Mouse (Mus musculus): Measurements from ENCODE around the gene Lsp1.

The Lsp1 gene

DNA sequence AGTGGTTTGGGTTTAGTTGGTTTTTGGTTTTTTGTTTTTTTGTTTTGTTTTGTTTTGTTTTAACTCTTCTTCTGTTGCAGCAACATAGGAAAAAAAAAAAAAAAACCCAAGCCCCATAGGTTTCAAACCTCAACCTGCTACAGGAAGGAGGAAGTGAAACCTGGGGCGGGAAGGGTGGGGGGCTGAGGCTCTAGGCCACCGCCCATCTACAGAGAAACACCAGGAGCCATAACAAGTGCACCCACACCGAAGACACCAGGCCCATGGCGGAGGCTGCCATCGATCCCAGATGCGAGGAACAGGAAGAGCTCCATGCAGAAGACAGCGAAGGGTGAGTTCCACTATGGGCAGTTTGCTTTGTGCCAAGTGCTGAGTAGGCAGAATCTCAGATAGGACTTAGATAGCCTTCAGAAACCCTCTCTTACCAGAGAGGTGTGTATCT, at the start of gene Lsp1:
Gene Lsp1 (plus strand): TSS at position 174 of the 442 bp plus-strand sequence.
- peak; percentile 94 for DNase-seq (ENCODE audit: low read depth, low spot score)

DNA sequence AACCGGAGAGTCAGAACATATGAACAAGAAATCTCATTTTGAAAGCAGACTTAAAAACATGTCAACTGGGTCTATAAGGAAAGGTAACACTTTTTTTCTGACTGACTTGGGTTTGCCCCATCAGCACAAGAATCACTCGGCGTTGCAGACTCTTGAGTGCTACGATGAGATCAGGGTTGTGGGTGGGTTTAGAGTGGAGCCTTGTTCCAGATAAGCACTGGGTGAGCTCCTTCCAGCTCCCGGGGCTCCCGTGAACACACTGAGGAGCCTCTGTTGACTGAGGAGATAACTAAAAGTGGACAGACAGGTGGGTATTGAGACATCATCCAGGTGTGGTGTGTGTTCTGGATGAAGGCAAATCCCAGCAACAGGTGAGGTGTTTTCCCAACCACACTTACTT, 47.3 kb upstream of the Lsp1 start:
- DNase-seq (ENCODE audit: low read depth, low spot score): no peak

DNA sequence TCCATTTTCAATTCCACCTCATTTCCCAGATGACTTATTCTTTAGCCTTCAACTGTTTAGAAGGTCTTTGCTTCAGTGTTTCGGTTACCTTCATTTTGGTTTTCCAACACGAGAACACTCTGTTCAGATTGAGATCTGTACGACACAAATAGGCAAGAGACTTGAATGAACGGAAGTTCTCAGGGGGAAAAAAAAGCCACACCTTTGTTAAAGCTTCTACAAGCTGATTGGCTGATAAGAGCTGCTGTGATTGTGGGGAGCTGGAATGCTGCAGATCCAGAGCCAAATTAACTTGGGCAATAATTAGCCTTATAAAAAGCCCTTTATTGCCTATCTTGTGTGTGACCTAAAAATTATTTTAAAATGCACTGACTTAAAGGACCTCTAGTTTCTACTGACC, 45.3 kb upstream of the Lsp1 start:
- DNase-seq (ENCODE audit: low read depth, low spot score): no peak

DNA sequence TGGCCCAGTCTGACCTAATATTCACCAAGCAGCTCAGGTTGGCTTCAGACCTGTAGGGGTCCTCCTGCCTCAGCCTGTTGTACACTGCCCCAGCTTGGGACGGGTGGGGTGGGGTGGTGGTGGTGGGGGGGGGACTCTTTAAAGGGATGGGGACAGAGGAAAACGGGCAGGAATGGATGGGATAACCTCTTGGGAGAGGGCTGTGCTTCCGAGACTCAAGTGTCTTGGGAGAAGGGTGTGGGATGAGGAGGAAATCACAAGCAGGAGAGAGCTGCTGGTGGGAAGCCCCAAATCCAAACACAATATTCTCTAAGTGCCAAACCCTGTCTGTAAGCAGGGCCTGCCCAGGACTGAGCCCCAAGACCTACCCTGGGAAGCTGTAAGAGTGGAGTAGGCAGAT, 44.4 kb upstream of the Lsp1 start:
- DNase-seq (ENCODE audit: low read depth, low spot score): no peak

DNA sequence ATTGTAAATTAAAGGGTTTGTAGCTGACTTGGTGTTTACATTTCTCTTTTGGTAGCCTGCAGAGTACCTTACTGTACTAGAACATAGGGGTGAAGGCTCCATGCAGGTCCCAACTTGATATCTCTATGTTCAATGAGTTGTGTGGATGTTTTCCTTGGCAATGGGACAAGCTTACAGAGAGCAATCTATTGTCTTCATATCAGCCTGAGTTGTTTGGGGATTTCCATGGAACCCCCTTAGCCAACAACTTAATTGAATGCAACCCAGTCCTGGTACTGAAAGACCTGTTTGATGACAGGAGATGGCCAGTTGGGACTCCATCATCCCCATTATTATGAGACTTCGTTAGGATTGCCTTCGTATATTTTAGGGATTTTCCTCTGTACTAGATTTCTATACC, 42.6 kb upstream of the Lsp1 start:
- no peak for DNase-seq (ENCODE audit: low read depth, low spot score)

DNA sequence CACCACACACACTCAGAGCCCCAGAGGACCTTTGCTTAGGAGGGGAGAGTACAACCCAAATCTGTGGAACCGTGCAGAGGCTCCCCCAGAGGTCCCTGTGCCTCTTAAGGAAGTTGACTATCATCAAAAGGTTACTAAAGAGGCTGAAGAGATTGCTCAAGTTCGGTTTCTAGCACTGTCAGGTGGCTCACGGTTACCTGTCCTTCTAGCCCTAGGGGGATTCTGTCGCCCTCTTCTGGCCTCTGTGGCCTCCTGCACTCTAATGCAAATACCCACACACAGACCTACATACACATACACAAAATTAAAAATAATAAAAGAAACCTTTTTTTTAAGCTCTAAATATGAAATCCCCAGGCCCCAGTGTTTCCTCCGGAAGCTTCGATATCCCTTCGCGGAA, 41.9 kb upstream of the Lsp1 start:
- no peak for DNase-seq (ENCODE audit: low read depth, low spot score)

DNA sequence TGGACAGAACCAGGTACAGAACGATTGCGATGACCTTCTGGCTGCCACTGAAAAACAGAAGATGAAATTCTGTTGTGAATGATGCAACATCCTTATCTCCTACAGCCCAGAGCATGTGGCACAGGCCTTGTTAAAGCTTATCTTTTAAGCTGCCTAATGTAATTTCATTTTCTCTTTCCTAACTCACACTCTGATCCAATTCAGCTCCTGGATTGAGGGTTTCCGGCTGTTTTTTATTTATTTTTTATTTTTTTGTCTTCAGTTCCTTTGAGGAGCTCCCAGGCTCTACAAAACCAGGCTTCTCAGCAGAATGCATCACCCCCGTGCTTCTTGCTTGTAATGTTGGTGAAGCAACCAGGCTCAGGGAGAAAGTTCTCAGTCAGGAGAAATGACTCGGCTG, 40.7 kb upstream of the Lsp1 start:
- DNase-seq (ENCODE audit: low read depth, low spot score): no peak

DNA sequence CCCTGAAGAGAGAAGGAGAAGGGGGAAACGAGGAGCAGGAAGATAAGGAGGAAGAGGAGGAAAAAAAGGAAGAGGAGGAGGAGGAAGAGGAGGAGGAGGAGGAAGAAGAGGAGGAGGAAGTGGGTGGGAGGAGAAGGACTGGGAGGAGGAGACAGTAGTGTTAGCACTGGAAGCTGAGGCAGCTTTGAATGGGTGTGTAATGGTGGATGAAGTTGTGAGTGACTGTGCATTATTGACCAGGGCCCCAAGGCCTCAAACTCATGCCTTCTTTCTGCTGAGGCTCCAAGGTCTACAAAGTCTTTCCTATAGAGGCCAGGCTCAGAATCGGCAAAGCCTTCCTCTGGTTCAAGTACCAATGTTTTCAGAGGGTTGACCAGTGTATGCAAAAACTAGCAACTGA, 38.8 kb upstream of the Lsp1 start:
- DNase-seq (ENCODE audit: low read depth, low spot score): no peak

DNA sequence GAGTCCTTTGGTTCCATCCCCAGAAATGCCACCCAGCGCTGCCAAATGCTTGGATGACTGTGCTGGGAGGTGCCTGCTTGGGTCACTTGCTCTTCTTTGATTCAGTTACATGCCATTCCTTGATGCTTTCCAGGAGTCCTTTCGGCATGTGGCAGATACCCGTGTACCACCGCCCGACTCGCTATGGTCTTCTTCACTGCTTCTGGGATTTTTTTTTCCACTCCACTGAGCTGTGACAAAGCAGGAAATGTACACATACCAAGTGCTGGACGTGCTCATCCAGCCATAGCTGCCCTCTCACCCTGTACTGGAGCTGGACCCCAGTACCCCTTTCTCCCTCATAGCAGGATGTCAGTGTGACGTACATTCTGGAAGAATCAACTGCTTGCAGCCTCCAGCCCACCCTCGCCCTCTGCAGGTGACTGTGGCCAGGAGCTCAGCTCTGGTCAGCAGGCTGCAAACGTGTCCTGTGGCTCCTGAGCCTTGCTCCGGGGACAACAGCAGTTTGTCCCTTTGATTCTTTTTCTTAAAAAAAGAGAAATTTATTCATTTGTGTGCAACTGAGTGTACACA, 34.9 kb upstream of the Lsp1 start:
- no peak for DNase-seq (ENCODE audit: low read depth, low spot score)

DNA sequence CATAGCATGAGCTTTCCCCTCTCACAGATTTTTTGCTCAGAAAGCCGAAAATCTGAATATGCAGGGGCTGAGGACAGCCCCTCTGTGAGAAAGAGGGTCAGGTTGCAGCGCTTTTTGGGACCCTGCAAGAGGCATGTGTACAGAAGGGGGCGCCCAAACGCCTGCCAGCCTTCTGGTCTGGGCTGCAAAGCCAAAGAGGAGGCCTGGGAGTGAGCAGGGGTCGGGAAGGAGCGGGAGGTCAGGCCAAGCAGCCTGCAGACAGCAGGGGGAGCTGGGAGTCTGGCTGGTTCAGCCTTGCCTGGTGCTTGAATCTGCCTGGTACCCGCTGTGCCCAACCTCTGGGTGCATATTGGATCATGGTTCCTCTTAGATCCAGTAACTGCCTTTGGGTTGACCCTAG, 32.4 kb upstream of the Lsp1 start:
- DNase-seq (ENCODE audit: low read depth, low spot score): peak; percentile 36

DNA sequence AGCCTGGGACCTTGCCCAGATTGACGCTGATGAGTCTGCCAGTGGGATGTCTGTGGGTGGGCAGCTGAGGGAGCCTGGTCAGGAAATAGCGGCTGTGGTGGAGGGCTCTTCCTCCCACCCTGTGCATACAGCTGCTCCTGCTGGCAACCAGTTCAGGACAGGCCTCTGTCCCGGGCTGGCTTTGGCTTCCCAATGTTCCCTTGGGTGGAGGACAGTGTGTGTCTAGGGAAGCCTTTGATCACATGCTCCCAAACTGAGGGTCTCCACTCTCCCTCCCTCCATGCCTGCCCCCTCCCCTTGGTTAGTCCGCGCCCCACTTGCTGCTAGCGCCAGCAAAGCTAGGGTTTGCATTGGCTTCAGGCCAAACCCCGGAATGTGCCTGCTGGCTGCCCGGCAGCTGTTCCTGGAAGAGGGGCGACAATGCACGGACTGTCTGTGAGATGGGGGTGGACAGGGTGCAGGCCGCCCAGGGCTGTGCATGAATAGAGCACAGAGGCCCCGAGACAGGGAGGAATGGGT, 30.4 kb upstream of the Lsp1 start:
- no peak for DNase-seq (ENCODE audit: low read depth, low spot score)

DNA sequence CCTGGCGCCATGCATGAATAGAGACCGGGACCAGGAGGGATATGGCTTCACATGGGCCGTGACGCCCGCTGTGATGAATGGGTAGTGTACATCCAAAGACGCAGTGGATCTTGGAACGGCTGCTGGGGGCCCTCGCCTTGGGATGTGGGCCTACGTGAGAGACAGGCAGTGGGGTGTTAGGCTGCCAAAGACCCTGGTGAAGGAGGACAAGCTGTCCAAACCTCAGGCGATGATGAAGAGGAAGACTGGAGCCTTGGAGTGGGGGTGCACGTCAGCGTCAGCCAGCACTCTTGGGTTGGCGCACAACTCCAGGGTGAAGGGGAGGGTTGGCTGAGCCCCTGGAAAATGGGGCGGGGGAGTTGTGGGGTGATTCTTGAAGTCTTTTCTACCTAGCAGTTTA, 29.5 kb upstream of the Lsp1 start:
- DNase-seq (ENCODE audit: low read depth, low spot score): no peak

DNA sequence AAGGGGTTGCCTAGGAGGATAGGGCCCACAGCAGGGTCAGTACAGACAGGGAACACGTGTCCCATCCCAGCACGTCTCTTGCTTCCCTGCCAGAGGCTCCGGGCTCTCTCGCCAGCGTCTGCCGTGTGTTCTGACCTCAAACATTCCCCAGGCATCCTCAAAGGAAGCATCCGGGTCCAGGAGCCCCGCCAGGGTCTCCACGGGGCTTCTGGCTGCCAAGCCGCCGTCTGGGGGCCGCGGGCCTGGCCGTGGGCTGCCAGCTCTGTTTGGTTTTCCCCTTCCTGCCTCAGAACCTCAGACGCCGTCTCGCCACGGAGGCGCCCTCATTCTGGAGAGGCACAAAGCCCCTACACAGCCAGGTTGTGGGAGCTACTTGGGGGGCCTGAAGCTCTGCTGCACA, 27.0 kb upstream of the Lsp1 start:
- DNase-seq (ENCODE audit: low read depth, low spot score): no peak

DNA sequence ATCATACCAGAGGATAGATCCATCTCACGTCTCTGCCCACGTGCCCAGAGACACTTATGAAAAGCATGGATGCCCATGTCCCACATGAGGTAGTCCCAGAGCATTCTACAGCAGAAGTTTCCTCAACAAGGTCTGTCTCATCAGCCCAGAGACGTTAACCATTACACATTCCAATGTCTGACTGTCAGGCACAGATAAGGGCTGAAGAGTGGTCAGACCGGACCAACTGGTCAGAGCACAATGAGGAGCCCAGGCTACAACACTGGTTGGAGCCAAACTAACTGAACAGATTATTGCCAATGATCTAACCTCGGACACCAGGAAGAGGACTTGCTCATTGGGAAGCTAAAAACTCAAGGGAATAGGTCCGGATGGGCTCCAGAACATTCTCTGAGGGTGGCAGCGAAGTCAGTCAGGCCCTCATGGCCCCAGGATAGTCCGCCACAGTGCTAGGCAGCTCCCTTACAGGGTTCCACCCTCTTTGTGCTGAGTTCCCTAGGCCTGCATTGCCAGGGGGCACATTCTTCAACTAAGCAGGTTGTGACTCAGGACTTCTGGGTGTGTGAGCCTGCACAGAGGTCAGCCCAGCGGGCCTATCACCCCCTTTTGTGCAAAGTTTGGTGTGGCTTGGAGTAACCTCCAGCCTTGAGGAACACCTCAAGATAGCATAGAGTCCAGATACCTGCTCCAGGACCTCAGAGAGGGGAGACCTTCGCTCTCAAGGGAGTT, 26.3 kb upstream of the Lsp1 start, which contains the start of gene Syt8:
Gene Syt8 (plus strand): TSS at position 714 of the 729 bp plus-strand sequence.
- no peak for DNase-seq (ENCODE audit: low read depth, low spot score)

DNA sequence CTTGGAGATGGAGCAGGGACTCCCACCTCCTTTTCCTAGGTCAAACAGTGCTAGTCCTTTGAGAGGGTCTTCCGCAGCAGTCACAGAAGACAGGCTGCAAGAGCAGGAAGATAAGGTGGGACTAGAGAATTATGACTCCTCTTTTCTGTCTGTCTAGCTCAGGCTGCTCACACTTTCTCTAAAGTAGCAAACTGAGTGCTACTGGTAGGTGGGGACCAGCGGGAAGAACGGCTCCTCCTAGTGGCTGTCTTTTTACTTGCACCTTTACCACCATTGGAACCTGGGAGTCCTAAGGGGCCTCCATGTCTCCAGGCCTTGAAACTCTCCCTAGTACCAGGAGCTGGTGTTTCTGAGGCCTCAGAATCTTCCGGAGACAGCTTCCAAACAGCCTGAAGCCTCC, 25.1 kb upstream of the Lsp1 start:
- peak; percentile 67 for DNase-seq (ENCODE audit: low read depth, low spot score)

DNA sequence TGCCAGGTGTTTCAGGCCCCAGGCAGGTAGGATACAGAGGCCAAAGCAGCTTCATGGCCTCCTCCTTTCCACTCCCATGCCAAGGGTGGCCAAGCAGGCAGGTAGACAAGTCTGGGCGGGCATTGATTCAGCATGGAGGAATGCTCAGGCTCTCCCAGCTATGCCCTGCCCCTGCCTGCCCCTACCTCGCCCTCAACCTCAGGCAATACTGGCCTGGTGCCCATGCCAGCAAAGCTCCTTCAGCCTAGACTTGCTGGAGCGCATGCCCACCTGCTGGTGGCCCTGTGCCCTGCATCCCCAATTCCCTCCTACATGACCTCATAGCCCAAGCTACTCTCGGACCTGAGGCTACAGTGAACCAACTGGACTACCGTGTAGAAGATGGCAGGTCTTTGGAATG, 23.3 kb upstream of the Lsp1 start:
- DNase-seq (ENCODE audit: low read depth, low spot score): no peak

DNA sequence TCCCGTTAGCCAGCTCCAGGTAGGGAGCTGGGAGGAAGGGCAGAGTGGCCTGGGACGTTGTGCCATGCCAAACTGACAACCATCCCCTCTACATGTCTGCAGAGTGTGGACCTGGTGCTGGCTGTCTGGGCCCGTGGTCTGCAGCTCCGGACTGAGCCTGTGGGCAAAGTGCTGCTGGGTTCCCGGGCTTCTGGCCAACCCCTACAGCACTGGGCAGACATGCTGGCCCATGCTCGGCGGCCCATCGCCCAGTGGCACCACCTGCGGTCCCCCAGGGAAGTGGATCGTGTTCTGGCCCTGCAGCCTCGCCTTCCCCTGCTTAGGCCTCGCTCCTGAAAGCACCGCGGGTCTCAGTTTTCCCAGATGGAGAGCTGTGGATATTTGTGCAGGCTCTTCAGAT, 20.6 kb upstream of the Lsp1 start:
- no peak for DNase-seq (ENCODE audit: low read depth, low spot score)

DNA sequence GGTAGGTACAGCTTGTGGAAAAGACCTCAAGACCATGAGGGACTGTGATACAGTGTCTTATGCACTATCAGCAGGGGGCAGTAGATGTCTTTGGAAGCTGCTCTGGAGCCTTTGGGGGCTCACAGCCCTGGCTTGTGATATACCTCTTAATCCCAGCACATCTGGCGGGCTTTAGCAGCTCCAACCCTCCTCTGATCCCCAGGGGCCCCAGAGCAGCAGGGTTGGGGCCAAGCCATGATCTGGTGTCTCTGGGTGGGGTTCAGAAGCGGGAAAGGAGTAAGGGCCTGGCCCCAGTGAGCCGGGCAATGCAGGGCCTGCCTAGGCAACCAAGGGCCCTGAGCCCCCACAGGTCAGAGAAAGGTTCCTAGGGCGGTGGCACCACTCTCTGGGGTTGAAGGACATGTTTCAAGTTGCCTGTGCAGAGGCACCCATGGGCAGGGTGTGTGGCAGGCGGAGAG, 19.9 kb upstream of the Lsp1 start:
- peak; percentile 85 for DNase-seq (ENCODE audit: low read depth, low spot score)

DNA sequence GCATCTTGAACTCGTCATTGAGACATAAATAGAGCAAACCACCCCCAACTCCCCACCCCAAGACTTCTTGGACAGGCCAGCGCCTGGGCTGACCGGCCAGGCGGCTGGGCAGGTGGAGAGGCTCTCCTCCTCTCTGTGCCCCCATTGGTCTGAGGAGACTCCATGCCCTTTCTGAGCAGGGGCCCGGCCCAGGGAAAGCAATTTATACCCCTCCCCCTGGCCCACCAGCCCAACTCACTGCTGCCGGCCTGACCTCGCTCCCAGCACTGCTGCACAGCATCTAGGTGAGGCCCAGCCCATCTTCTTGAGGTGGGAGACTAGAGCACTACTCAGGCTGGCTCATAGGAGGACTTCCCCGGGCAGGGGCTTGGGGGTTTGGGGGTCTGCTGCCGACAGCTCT, 19.0 kb upstream of the Lsp1 start, which contains the start of gene Tnni2:
Gene Tnni2 (plus strand): TSS at position 224 of the 400 bp plus-strand sequence.
- DNase-seq (ENCODE audit: low read depth, low spot score): no peak

DNA sequence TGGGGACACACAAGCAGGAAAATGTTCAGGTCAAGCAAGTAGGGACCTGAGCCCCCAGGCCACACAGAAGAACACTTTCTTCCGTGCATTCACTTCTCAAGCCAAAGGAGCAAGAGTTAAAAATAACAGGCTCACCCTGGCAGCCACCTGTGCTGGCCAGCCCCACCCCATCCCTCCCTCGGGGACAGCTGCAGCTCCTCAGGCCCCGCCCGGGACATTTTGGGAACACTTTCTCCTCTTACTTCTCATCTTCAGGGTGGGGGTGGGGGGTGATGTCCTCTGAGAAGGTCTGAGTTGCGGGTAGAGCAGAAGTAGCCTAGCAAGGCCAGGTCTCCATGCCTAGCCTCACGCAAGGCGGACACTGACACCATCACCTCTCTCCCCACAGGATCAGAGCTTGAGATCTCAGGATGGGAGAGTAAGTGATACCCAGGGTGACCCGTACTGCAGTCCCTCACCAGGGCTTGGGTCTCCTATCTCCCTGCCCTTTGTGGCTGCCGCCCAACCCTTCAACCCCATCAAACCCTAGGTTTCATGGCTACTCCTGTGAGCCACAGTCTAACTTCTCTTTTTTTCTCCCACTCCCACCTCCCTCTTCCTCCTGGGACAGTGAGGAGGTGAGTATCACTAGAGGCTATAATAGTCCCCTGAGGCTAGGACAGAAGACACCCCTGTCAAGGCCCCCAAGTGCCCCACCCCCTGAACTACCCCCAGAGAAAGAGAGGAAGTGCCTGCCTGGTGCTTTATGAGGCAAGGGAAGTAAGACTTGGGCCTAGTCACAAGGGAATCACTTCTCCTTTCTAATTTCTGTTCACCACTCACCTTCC, 18.3 kb upstream of the Lsp1 start:
- DNase-seq (ENCODE audit: low read depth, low spot score): peak; percentile 91

DNA sequence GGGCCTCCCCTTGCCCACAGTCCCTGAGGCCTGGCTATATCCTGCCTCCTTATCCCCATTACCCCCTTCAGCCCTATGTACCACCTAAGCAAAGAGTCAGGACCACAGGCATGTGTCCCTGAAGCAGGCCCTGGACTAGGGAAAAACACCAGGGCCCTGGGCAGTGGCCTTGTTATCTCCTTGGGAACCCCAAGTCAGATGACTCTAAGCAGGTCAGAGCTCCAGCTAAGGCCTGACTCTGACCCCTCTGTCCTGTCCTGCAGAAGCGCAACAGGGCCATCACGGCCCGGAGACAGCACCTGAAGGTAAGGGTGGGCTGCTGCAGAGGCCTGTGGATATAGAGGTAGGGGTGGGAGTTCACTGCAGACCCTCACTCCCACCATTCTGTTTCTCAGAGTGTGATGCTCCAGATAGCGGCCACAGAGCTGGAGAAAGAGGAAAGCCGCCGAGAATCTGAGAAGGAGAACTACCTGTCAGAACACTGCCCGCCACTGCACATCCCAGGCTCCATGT, 17.6 kb upstream of the Lsp1 start:
- no peak for DNase-seq (ENCODE audit: low read depth, low spot score)

DNA sequence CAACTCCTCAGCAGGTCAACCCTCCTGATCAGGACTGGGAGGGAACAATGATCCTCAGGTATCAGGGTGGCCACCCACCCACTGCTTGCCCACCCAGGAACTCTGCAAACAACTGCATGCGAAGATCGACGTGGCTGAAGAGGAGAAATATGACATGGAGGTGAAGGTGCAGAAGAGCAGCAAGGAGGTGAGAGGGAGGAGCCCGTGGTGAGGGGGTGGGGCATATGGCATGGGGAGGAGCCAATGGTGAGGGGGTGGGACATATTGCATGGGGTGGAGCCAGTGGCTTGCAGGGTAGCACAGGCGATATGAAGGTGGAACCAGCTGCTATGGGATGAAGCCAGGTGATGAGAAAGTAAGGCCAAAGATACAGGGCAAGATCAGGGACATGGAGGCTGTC, 17.1 kb upstream of the Lsp1 start:
- peak; percentile 49 for DNase-seq (ENCODE audit: low read depth, low spot score)
